Mouse (Mus musculus): ENCODE measurements around the gene Etv1. TPM values are rescaled to one million over a fixed set of nuclear protein-coding genes. Genes with fewer than 3 reads are reported as not detected.
A peak's percentile ranks its signal among the peaks of the same experiment; 100 is the strongest.

Gene Etv1
- polyA plus RNA-seq (2012; rRNA removed), result 1.1 and 2.0 TPM in 2 replicates

- TF ChIP-seq POLR2A (IDR thresholded peaks at IDR 0.05; ENCODE audit: control insufficient read depth, extremely low read depth, insufficient read depth, low read length, poor library complexity) (no peak), CTCF (IDR thresholded peaks at IDR 0.05; ENCODE audit: borderline replicate concordance, control insufficient read depth, extremely low read depth, insufficient read depth, low read length, poor library complexity) (no peak)
- Histone ChIP-seq H3K36me3 (ENCODE audit: control insufficient read depth, insufficient read depth, low read length) (no peaks in the 10 kb centered on the region), H3K4me1 (replicated peaks; ENCODE audit: control insufficient read depth, insufficient read depth, low read length) (peaks cover 5% of the 10 kb centered on the region; the same call in 1 of the 2 replicates), H3K27me3 (ENCODE audit: control insufficient read depth, insufficient read depth, low read length) (no peaks in the 10 kb centered on the region), H3K4me3 (ENCODE audit: control insufficient read depth, insufficient read depth, low read length) (peak within 1 kb of the TSS; percentile 68), H3K27ac (ENCODE audit: control insufficient read depth, insufficient read depth, low read length) (peak within 1 kb of the TSS; percentile 24)
- peak; percentile 56 for DNase-seq
- WGBS, result under 1% methylated on average over 20 of the region's 20 CpGs
These were observed at the start of gene Etv1 for GRCm38 (mm10) chr12:38779186-38779777. Etv1 (plus strand) TSS chr12:38779380.

GRCm38 (mm10) chr12:38729661-38730060, 49.5 kb upstream of the Etv1 start:
- Histone ChIP-seq H3K4me3 (ENCODE audit: control insufficient read depth, insufficient read depth, low read length) (no peak overlapping the region), H3K36me3 (ENCODE audit: control insufficient read depth, insufficient read depth, low read length) (no peaks in the 10 kb centered on the region), H3K4me1 (replicated peaks; ENCODE audit: control insufficient read depth, insufficient read depth, low read length) (no peaks in the 10 kb centered on the region), H3K27ac (ENCODE audit: control insufficient read depth, insufficient read depth, low read length) (no peak overlapping the region), H3K27me3 (ENCODE audit: control insufficient read depth, insufficient read depth, low read length) (no peaks in the 10 kb centered on the region)
- DNase-seq, result no peak
- WGBS, result 88% methylated on average over 3 of the region's 3 CpGs
- TF ChIP-seq CTCF (IDR thresholded peaks at IDR 0.05; ENCODE audit: borderline replicate concordance, control insufficient read depth, extremely low read depth, insufficient read depth, low read length, poor library complexity) (no peak), POLR2A (IDR thresholded peaks at IDR 0.05; ENCODE audit: control insufficient read depth, extremely low read depth, insufficient read depth, low read length, poor library complexity) (no peak)

GRCm38 (mm10) chr12:38730791-38731190, 48.4 kb upstream of the Etv1 start:
- Histone ChIP-seq H3K27ac (ENCODE audit: control insufficient read depth, insufficient read depth, low read length) (no peak overlapping the region), H3K36me3 (ENCODE audit: control insufficient read depth, insufficient read depth, low read length) (no peaks in the 10 kb centered on the region), H3K4me1 (replicated peaks; ENCODE audit: control insufficient read depth, insufficient read depth, low read length) (no peaks in the 10 kb centered on the region), H3K4me3 (ENCODE audit: control insufficient read depth, insufficient read depth, low read length) (no peak overlapping the region), H3K27me3 (ENCODE audit: control insufficient read depth, insufficient read depth, low read length) (no peaks in the 10 kb centered on the region)
- DNase-seq, result no peak
- 98% methylated on average over 2 of the region's 2 CpGs for WGBS
- TF ChIP-seq CTCF (IDR thresholded peaks at IDR 0.05; ENCODE audit: borderline replicate concordance, control insufficient read depth, extremely low read depth, insufficient read depth, low read length, poor library complexity) (no peak), POLR2A (IDR thresholded peaks at IDR 0.05; ENCODE audit: control insufficient read depth, extremely low read depth, insufficient read depth, low read length, poor library complexity) (no peak)

GRCm38 (mm10) chr12:38759322-38759721, 19.9 kb upstream of the Etv1 start:
- no peak for DNase-seq
- Histone ChIP-seq H3K27me3 (ENCODE audit: control insufficient read depth, insufficient read depth, low read length) (no peaks in the 10 kb centered on the region), H3K4me3 (ENCODE audit: control insufficient read depth, insufficient read depth, low read length) (no peak overlapping the region), H3K36me3 (ENCODE audit: control insufficient read depth, insufficient read depth, low read length) (no peaks in the 10 kb centered on the region), H3K4me1 (replicated peaks; ENCODE audit: control insufficient read depth, insufficient read depth, low read length) (no peaks in the 10 kb centered on the region), H3K27ac (ENCODE audit: control insufficient read depth, insufficient read depth, low read length) (no peak overlapping the region)
- TF ChIP-seq POLR2A (IDR thresholded peaks at IDR 0.05; ENCODE audit: control insufficient read depth, extremely low read depth, insufficient read depth, low read length, poor library complexity), result no peak
- no peak for TF ChIP-seq CTCF (IDR thresholded peaks at IDR 0.05; ENCODE audit: borderline replicate concordance, control insufficient read depth, extremely low read depth, insufficient read depth, low read length, poor library complexity)
- 21% methylated on average over 2 of the region's 2 CpGs for WGBS

GRCm38 (mm10) chr12:38777316-38777715, 1.9 kb upstream of the Etv1 start:
- TF ChIP-seq CTCF (IDR thresholded peaks at IDR 0.05; ENCODE audit: borderline replicate concordance, control insufficient read depth, extremely low read depth, insufficient read depth, low read length, poor library complexity) (no peak), POLR2A (IDR thresholded peaks at IDR 0.05; ENCODE audit: control insufficient read depth, extremely low read depth, insufficient read depth, low read length, poor library complexity) (no peak)
- H3K4me1 ChIP-seq (replicated peaks; ENCODE audit: control insufficient read depth, insufficient read depth, low read length), result peaks cover 5% of the 10 kb centered on the region; the same call in 1 of the 2 replicates
- no peaks in the 10 kb centered on the region for H3K36me3 ChIP-seq (ENCODE audit: control insufficient read depth, insufficient read depth, low read length)
- no peak for DNase-seq
- H3K27ac ChIP-seq (ENCODE audit: control insufficient read depth, insufficient read depth, low read length), result no peak overlapping the region
- 92% methylated on average over 7 of the region's 7 CpGs for WGBS
- no peaks in the 10 kb centered on the region for H3K27me3 ChIP-seq (ENCODE audit: control insufficient read depth, insufficient read depth, low read length)
- H3K4me3 ChIP-seq (ENCODE audit: control insufficient read depth, insufficient read depth, low read length), result no peak overlapping the region

- Histone ChIP-seq H3K36me3 (ENCODE audit: control insufficient read depth, insufficient read depth, low read length) (no peaks in the 10 kb centered on the region), H3K27ac (ENCODE audit: control insufficient read depth, insufficient read depth, low read length) (no peak overlapping the region), H3K27me3 (ENCODE audit: control insufficient read depth, insufficient read depth, low read length) (no peaks in the 10 kb centered on the region), H3K4me3 (ENCODE audit: control insufficient read depth, insufficient read depth, low read length) (no peak overlapping the region), H3K4me1 (replicated peaks; ENCODE audit: control insufficient read depth, insufficient read depth, low read length) (peaks cover 5% of the 10 kb centered on the region; the same call in 1 of the 2 replicates)
- DNase-seq, result no peak
- 6% methylated on average over 6 of the region's 6 CpGs for WGBS
- TF ChIP-seq CTCF (IDR thresholded peaks at IDR 0.05; ENCODE audit: borderline replicate concordance, control insufficient read depth, extremely low read depth, insufficient read depth, low read length, poor library complexity), result no peak
- no peak for TF ChIP-seq POLR2A (IDR thresholded peaks at IDR 0.05; ENCODE audit: control insufficient read depth, extremely low read depth, insufficient read depth, low read length, poor library complexity)
These were observed 1.3 kb upstream of the Etv1 start for GRCm38 (mm10) chr12:38777957-38778298.

Measured in thymus, adult 2 months (tissue).